Mouse (Mus musculus): Measurements from ENCODE around the gene Rpa2. TPM values are rescaled to one million over a fixed set of nuclear protein-coding genes. Genes with fewer than 3 reads are reported as not detected.
"Not testable (repeated sequence)": the region's sequence is repeated elsewhere in the genome, so short reads cannot be mapped to it uniquely, and the experiment has no call there.

Rpa2 gene
- polyA plus RNA-seq, 1 experiment from 2014 or later, result 182 TPM

DNA sequence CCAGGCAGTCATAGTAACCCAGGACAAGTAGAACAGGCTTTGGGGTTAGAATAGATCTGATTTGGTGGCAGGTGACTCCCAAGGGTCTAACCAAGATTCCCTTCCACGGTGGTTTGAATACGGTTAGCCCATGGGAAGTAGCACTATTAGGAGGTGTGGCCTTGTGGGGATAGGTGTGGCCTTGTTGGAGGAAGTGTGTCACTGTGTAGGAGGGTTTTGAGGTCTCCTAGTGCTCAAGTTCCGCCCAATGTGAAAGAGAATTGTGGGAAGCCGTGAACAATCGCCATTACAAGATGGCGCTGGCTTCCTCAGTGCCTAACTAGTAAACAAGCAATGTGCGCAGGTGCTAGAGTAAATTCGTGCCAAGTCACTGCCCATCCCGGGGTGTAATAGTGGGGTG is 31.0 kb upstream of the Rpa2 start:
- ATAC-seq (ENCODE audit: insufficient number of reproducible peaks, low FRiP score, low TSS enrichment, low read depth); H3K4me3 ChIP-seq (ENCODE audit: low read depth, low read length); H3K27me3 ChIP-seq (ENCODE audit: control insufficient read depth, insufficient read depth, low read length); H3K9ac ChIP-seq (ENCODE audit: low read length); H3K4me2 ChIP-seq (ENCODE audit: low read depth, severe bottlenecking); H3K27ac ChIP-seq (replicated peaks; ENCODE audit: low read depth, low read length); H3K4me1 ChIP-seq (ENCODE audit: control insufficient read depth, insufficient read depth, low read length); H3K9me3 ChIP-seq (ENCODE audit: control insufficient read depth, low read length); DNase-seq (ENCODE audit: low spot score); H3K36me3 ChIP-seq (ENCODE audit: control insufficient read depth, insufficient read depth, low read length): not testable (repeated sequence)
- 90% methylated on average over 9 of the region's 9 CpGs for WGBS

DNA sequence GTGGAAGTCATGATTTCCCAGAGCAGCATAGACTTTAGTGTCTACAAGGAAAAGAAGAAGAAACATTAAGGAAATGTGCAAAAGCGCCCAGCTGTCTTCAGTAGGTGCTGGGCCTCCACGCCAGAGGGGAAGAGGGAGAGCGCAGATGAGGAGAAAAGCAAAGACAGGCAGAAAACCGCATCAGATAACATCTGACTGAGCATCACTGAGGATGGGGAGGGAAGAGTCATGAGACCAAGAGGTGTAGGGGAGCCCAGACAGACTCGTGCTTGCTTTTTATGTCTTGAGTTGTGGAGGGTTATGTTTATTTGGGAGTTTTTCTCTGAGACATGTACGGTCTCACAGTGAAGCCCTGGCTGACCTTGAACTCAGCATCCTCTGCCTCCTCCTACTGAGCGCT is 26.6 kb upstream of the Rpa2 start:
- 89% methylated on average over 7 of the region's 7 CpGs for WGBS
- Histone ChIP-seq H3K27me3 (ENCODE audit: control insufficient read depth, insufficient read depth, low read length) (no peaks in the 10 kb centered on the region), H3K36me3 (ENCODE audit: control insufficient read depth, insufficient read depth, low read length) (no peaks in the 10 kb centered on the region), H3K9me3 (ENCODE audit: control insufficient read depth, low read length) (no peaks in the 10 kb centered on the region), H3K9ac (ENCODE audit: low read length) (no peak overlapping the region), H3K4me3 (ENCODE audit: low read depth, low read length) (no peak overlapping the region), H3K4me2 (ENCODE audit: low read depth, severe bottlenecking) (no peak overlapping the region), H3K27ac (replicated peaks; ENCODE audit: low read depth, low read length) (no peak overlapping the region), H3K4me1 (ENCODE audit: control insufficient read depth, insufficient read depth, low read length) (no peaks in the 10 kb centered on the region)
- no peak for DNase-seq (ENCODE audit: low spot score)
- no peak for ATAC-seq (ENCODE audit: insufficient number of reproducible peaks, low FRiP score, low TSS enrichment, low read depth)

DNA sequence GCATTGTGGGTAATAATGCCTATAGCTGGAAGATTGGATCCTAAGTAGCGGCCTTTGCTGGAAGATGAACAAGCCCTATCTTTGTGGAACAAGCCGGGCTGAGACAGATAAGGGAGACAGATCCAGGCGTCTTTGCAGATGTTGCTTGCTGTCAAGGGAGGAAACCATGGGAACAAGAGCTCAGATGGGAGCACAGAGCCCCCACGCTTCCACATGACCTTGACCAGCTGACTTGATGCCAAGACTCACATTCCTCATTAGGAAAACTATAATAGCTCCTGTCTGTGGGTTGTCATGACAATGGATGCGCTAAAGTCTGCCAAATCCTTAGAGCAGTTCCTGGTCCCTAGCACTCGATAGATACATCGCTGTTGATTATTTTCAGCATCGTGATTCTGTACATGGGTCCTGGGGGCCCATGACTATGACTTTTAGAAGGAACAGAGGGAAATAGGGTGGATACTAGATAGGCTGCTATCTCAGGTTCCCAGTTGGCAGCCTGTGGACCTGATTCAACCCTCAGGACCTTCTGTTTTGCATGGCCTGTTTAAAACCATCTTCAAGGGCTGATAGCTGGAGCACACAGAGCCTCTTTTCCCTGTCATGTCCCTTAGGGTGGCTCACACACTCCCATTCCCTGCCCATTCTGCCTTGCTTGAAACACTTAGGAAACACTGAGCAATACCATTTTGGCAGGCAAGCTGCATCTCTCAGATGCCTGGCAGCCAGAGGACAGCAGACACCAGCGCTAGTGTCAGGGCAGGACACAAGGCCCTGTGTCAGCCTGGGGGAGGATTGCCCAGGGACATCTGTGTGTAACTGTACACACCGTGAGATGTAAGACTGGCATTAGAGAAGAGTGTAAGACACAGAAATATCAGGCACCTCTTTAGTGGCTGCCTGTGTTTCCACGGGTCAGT is 23.9 kb upstream of the Rpa2 start:
- no peaks in the 10 kb centered on the region for H3K36me3 ChIP-seq (ENCODE audit: control insufficient read depth, insufficient read depth, low read length)
- H3K9me3 ChIP-seq (ENCODE audit: control insufficient read depth, low read length), result no peaks in the 10 kb centered on the region
- no peak overlapping the region for H3K4me3 ChIP-seq (ENCODE audit: low read depth, low read length)
- DNase-seq (ENCODE audit: low spot score) (no peak), ATAC-seq (ENCODE audit: insufficient number of reproducible peaks, low FRiP score, low TSS enrichment, low read depth) (no peak)
- no peaks in the 10 kb centered on the region for H3K27me3 ChIP-seq (ENCODE audit: control insufficient read depth, insufficient read depth, low read length)
- no peak overlapping the region for H3K4me2 ChIP-seq (ENCODE audit: low read depth, severe bottlenecking)
- 92% methylated on average over 11 of the region's 11 CpGs for WGBS
- no peaks in the 10 kb centered on the region for H3K4me1 ChIP-seq (ENCODE audit: control insufficient read depth, insufficient read depth, low read length)
- H3K27ac ChIP-seq (replicated peaks; ENCODE audit: low read depth, low read length), result no peak overlapping the region
- no peak overlapping the region for H3K9ac ChIP-seq (ENCODE audit: low read length)

DNA sequence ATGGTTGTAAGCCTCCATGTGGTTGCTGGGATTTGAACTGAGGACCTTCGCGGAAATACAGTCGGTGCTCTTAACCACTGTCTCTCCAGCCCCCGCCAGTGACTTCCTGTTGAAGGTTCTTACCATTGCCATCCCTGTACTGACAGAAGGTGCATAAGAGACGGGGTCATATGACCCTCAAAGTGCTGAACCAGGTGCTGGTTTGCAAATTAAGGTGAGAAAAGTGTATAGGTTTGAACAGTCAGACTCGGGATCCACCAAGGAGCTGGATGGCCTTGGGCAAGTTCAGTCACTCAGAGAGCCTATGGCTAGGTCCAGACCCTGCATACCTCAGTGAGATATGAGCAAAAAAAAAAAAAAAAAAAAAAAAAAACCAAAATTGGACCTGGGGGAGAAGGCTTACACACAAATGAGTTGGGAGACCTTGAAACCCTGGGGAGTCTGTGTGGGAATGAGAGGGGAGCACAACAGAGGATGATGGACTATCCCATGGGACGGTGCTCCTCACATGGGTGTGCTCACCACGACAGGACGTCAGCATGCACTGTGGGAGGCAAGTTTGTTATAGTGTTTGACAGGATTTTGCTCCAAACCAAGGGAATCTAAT is 21.1 kb upstream of the Rpa2 start:
- DNase-seq (ENCODE audit: low spot score) (no peak), ATAC-seq (ENCODE audit: insufficient number of reproducible peaks, low FRiP score, low TSS enrichment, low read depth) (no peak)
- Histone ChIP-seq H3K4me1 (ENCODE audit: control insufficient read depth, insufficient read depth, low read length) (no peaks in the 10 kb centered on the region), H3K27me3 (ENCODE audit: control insufficient read depth, insufficient read depth, low read length) (no peaks in the 10 kb centered on the region), H3K9ac (ENCODE audit: low read length) (no peak overlapping the region), H3K4me3 (ENCODE audit: low read depth, low read length) (no peak overlapping the region), H3K9me3 (ENCODE audit: control insufficient read depth, low read length) (no peaks in the 10 kb centered on the region), H3K27ac (replicated peaks; ENCODE audit: low read depth, low read length) (no peak overlapping the region), H3K4me2 (ENCODE audit: low read depth, severe bottlenecking) (no peak overlapping the region), H3K36me3 (ENCODE audit: control insufficient read depth, insufficient read depth, low read length) (no peaks in the 10 kb centered on the region)
- WGBS, result 85% methylated on average over 9 of the region's 9 CpGs

DNA sequence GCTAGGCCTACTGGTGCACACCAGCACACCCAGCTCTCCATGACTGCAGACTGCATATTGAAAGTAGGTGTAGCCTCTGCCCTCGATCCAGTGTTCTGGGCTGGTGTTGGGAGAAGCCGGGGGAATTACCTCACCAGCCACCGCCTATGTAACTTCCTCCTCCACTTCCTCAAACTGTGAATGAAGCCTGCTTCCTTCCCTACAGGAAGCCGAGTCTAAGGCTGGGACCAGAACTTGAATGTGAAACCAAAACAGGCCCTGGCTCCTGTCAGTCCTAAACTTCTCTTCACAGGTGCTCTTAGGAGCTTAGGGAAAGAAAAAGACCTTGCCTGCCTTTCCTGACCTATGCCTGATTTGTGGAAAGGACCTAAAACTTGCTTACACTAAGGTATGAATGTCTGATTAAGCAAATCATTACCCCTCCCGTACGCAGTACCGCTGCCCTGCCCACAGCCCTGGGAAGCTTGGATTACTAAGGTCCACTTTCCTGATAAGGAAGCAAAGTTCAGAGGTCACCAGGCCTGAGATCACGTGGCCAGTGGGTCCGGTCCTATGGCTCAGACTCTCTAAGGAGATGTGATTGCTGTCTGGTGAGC is 20.4 kb upstream of the Rpa2 start:
- DNase-seq (ENCODE audit: low spot score), result no peak
- Histone ChIP-seq H3K27ac (replicated peaks; ENCODE audit: low read depth, low read length) (no peak overlapping the region), H3K36me3 (ENCODE audit: control insufficient read depth, insufficient read depth, low read length) (no peaks in the 10 kb centered on the region), H3K4me1 (ENCODE audit: control insufficient read depth, insufficient read depth, low read length) (no peaks in the 10 kb centered on the region), H3K27me3 (ENCODE audit: control insufficient read depth, insufficient read depth, low read length) (no peaks in the 10 kb centered on the region), H3K4me3 (ENCODE audit: low read depth, low read length) (no peak overlapping the region), H3K9me3 (ENCODE audit: control insufficient read depth, low read length) (no peaks in the 10 kb centered on the region), H3K4me2 (ENCODE audit: low read depth, severe bottlenecking) (no peak overlapping the region), H3K9ac (ENCODE audit: low read length) (no peak overlapping the region)
- 66% methylated on average over 9 of the region's 9 CpGs for WGBS
- ATAC-seq (ENCODE audit: insufficient number of reproducible peaks, low FRiP score, low TSS enrichment, low read depth), result no peak

DNA sequence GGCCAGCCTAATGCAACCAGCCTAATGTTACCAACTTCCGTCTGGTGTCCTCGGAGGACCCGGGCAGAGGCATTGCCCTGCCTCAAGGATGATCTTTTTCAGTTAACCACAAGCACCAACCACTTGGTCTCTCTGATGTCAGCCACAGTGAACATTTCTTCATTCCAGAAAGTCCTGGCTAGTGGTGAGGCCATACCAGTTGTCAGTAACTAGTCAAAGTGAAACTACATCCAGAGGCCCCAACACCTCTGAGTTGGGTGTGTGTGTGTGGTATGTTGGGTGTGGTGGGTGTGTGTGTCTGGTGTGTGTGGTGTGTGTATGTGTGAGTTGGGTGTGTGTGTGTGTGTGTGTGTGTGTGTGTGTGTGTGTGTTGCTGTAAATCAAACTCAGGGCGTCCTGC is 19.4 kb upstream of the Rpa2 start:
- Histone ChIP-seq H3K4me2 (ENCODE audit: low read depth, severe bottlenecking) (no peak overlapping the region), H3K36me3 (ENCODE audit: control insufficient read depth, insufficient read depth, low read length) (no peaks in the 10 kb centered on the region), H3K9ac (ENCODE audit: low read length) (no peak overlapping the region), H3K4me1 (ENCODE audit: control insufficient read depth, insufficient read depth, low read length) (no peaks in the 10 kb centered on the region), H3K9me3 (ENCODE audit: control insufficient read depth, low read length) (no peaks in the 10 kb centered on the region), H3K4me3 (ENCODE audit: low read depth, low read length) (no peak overlapping the region), H3K27ac (replicated peaks; ENCODE audit: low read depth, low read length) (no peak overlapping the region), H3K27me3 (ENCODE audit: control insufficient read depth, insufficient read depth, low read length) (no peaks in the 10 kb centered on the region)
- DNase-seq (ENCODE audit: low spot score) (no peak), ATAC-seq (ENCODE audit: insufficient number of reproducible peaks, low FRiP score, low TSS enrichment, low read depth) (no peak)
- 89% methylated on average over 4 of the region's 4 CpGs for WGBS

DNA sequence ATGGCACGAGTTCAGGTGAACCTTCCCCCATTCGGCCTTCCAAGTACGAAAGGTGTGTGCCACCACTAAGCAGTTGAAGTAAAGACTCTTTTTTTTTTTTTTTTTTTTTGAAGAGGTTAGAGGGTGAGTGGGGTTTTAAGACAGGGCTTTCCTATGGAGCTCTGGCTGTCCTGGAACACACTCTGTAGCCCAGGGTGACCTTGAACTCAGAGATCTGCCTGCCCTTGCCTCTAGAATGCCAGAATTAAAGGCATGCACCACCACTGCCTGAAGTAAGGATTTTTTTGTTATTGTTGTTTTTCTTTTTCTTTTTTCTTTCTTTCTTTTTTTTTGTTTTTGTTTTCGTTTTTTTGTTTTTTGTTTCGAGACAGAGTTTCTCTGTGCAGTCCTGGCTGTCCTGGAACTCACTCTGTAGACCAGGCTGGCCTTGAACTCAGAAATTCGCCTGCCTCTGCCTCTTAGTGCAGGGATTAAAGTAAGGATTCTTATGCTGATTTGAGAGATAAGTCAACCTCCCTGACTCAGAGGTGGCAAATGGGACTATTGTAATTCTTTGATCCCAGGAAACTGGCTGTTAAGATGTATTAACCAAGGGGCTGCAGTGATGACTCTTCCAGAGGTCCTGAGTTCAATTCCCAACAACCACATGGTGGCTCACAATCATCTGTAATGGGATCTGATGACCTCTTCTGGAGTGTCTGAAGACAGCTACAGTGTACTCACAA is 18.7 kb upstream of the Rpa2 start:
- Histone ChIP-seq H3K4me1 (ENCODE audit: control insufficient read depth, insufficient read depth, low read length) (no peaks in the 10 kb centered on the region), H3K27me3 (ENCODE audit: control insufficient read depth, insufficient read depth, low read length) (no peaks in the 10 kb centered on the region), H3K27ac (replicated peaks; ENCODE audit: low read depth, low read length) (no peak overlapping the region), H3K9me3 (ENCODE audit: control insufficient read depth, low read length) (no peaks in the 10 kb centered on the region), H3K4me3 (ENCODE audit: low read depth, low read length) (no peak overlapping the region), H3K9ac (ENCODE audit: low read length) (no peak overlapping the region), H3K36me3 (ENCODE audit: control insufficient read depth, insufficient read depth, low read length) (no peaks in the 10 kb centered on the region), H3K4me2 (ENCODE audit: low read depth, severe bottlenecking) (no peak overlapping the region)
- no peak for DNase-seq (ENCODE audit: low spot score)
- WGBS, result 84% methylated on average over 6 of the region's 6 CpGs
- ATAC-seq (ENCODE audit: insufficient number of reproducible peaks, low FRiP score, low TSS enrichment, low read depth), result no peak

DNA sequence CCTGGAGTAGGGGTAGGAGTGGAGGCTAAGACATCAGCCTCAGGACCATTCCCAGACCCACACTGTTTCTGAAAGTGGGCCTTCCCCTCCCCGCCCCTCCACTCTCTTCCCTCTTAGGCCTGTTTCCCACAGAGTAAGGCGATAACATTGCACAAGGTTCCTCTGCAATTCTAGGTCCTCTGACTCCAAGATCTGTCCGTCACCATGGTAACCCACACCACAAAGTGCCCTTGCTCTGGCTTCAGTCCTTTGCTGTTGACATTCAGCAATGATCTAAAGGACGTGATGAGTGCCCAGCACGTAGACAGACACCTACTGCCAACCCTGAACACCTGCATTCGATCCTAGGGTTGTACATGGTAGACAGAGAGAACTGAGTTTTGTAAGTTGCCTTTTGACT is 15.1 kb upstream of the Rpa2 start:
- H3K27me3 ChIP-seq (ENCODE audit: control insufficient read depth, insufficient read depth, low read length), result 0 out of 2 replicates have a peak, but pooled peaks cover 2% of the 10 kb centered on the region
- no peak overlapping the region for H3K4me3 ChIP-seq (ENCODE audit: low read depth, low read length)
- no peak overlapping the region for H3K9ac ChIP-seq (ENCODE audit: low read length)
- H3K4me1 ChIP-seq (ENCODE audit: control insufficient read depth, insufficient read depth, low read length), result no peaks in the 10 kb centered on the region
- no peaks in the 10 kb centered on the region for H3K9me3 ChIP-seq (ENCODE audit: control insufficient read depth, low read length)
- H3K4me2 ChIP-seq (ENCODE audit: low read depth, severe bottlenecking), result no peak overlapping the region
- H3K27ac ChIP-seq (replicated peaks; ENCODE audit: low read depth, low read length), result no peak overlapping the region
- no peak for ATAC-seq (ENCODE audit: insufficient number of reproducible peaks, low FRiP score, low TSS enrichment, low read depth)
- DNase-seq (ENCODE audit: low spot score), result no peak
- no peaks in the 10 kb centered on the region for H3K36me3 ChIP-seq (ENCODE audit: control insufficient read depth, insufficient read depth, low read length)
- WGBS, result 81% methylated on average over 6 of the region's 6 CpGs
